Mouse (Mus musculus) brain, embryonic 14.5 days (tissue): ENCODE results near the gene Noc4l. TPM values are rescaled to one million over a fixed set of nuclear protein-coding genes. Genes with fewer than 3 reads are reported as not detected.

Experiments
- DNase-seq: peaks from one replicate; pipeline ENCODE4 v3.0.0-alpha.2; 2011; ENCODE audit warnings: low read depth
- CTCF ChIP-seq: fragments of 200-500 bp; IDR thresholded peaks from 2 replicates; pipeline ENCODE4 v1.5.1; 2012; ENCODE audit warnings: inconsistent platforms, mild to moderate bottlenecking, moderate library complexity, borderline replicate concordance; ENCODE audit not compliant: insufficient read depth, insufficient read length; ENCODE audit errors: extremely low read depth
- POLR2A ChIP-seq: fragments of 200-500 bp; IDR thresholded peaks from 2 replicates; pipeline ENCODE4 v1.6.1; 2012; ENCODE audit warnings: mild to moderate bottlenecking, inconsistent platforms, borderline replicate concordance; ENCODE audit not compliant: poor library complexity, insufficient read depth, insufficient read length, severe bottlenecking; ENCODE audit errors: extremely low read depth
- polyA plus RNA-seq: library from polyadenylated mRNA; depleted of rRNA; stranded (reverse); fragments of >200 nt; gene quantifications from 2 replicates; pipeline ENCODE4 v1.2.3, GENCODE M21; 2012; rRNA removed

Noc4l gene
- polyA plus RNA-seq, 1 experiment = 60.4 TPM

GRCm38 (mm10) chr5:110608336-110608735, 44.9 kb downstream of the Noc4l start:
- no peak for DNase-seq

GRCm38 (mm10) chr5:110607767-110608166, 45.5 kb downstream of the Noc4l start:
- no peak for DNase-seq
- no peak for TF ChIP-seq CTCF
- no peak for TF ChIP-seq POLR2A

More at GRCm38 (mm10) chr5:110608336-110608735, 44.9 kb downstream of the Noc4l start:
- TF ChIP-seq POLR2A (no peak), CTCF (no peak)

- TF ChIP-seq POLR2A (no peak), CTCF (no peak)
- DNase-seq = peak; percentile 11
These were observed 47.5 kb downstream of the Noc4l start for GRCm38 (mm10) chr5:110605531-110606221.

GRCm38 (mm10) chr5:110604311-110604710, 48.9 kb downstream of the Noc4l start:
- no peak for TF ChIP-seq CTCF
- no peak for TF ChIP-seq POLR2A
- DNase-seq = no peak

- no peak for TF ChIP-seq POLR2A
- TF ChIP-seq CTCF = no peak
These were observed 50.1 kb downstream of the Noc4l start for GRCm38 (mm10) chr5:110603016-110603685.

More at GRCm38 (mm10) chr5:110603016-110603685, 50.1 kb downstream of the Noc4l start:
- no peak for DNase-seq

Other genes starting within 250 kb of the Noc4l start
- 56.1 and 78.4 TPM in 2 replicates for gene Fbrsl1, start 204.9 kb downstream of the Noc4l start, polyA plus RNA-seq
- gene Galnt9, start 109.1 kb downstream of the Noc4l start, polyA plus RNA-seq = 24.5 and 33.1 TPM in 2 replicates
- 23.1 and 28.1 TPM in 2 replicates for gene Ddx51, start within 50 bp of the Noc4l start, polyA plus RNA-seq
- 46.4 and 78.0 TPM in 2 replicates for gene Ep400, start 117.3 kb upstream of the Noc4l start, polyA plus RNA-seq
- 20.6 TPM in 2 replicates for gene Pus1, start 127.2 kb upstream of the Noc4l start, polyA plus RNA-seq
- gene Ulk1, start 156.7 kb upstream of the Noc4l start, polyA plus RNA-seq = 93.5 and 118 TPM in 2 replicates
- gene Hscb, start 186.4 kb upstream of the Noc4l start, polyA plus RNA-seq = 7.9 and 9.0 TPM in 2 replicates
- gene Chek2, start 186.6 kb upstream of the Noc4l start, polyA plus RNA-seq = 6.3 and 12.2 TPM in 2 replicates
- gene Ttc28, start 226.4 kb upstream of the Noc4l start, polyA plus RNA-seq = 23.2 and 39.8 TPM in 2 replicates